Mouse (Mus musculus): Measurements from ENCODE around the gene A630076J17Rik. TPM values are rescaled to one million over a fixed set of nuclear protein-coding genes. Genes with fewer than 3 reads are reported as not detected.

A630076J17Rik gene
- total and polyA plus RNA-seq, 3 experiments: not detected

GRCm38 (mm10) chr3:107233945-107234344 lies 3.5 kb downstream of the A630076J17Rik start:
- Histone ChIP-seq H3K4me1 (ENCODE audit: insufficient read depth, low read depth, low read length) (no peaks in the 10 kb centered on the region; the same call in 1 of the 2 replicates), H3K36me3 (replicated peaks) (no peaks in the 10 kb centered on the region), H3K4me3 (ENCODE audit: low read depth, low read length) (no peak overlapping the region), H3K27me3 (ENCODE audit: insufficient read depth, low read length) (peaks cover 15% of the 10 kb centered on the region; the same call in 1 of the 2 replicates), H3K9me3 (replicated peaks) (no peaks in the 10 kb centered on the region)
- ATAC-seq (ENCODE audit: extremely low read depth, insufficient number of reproducible peaks, low FRiP score, poor library complexity, severe bottlenecking) (no peak), DNase-seq (ENCODE audit: low spot score) (no peak)
- TF ChIP-seq GATA1 (IDR thresholded peaks at IDR 0.05; ENCODE audit: borderline replicate concordance, low read length) (no peak), POLR2AphosphoS5 (IDR thresholded peaks at IDR 0.05; ENCODE audit: insufficient replicate concordance, low read depth, low read length) (no peak), CTCF (IDR thresholded peaks at IDR 0.05; ENCODE audit: low read depth, low read length) (no peak), GATA2 (IDR thresholded peaks at IDR 0.05; ENCODE audit: borderline replicate concordance, low read depth, low read length) (no peak), TAL1 (conservative IDR thresholded peaks at IDR 0.05; ENCODE audit: low read depth, low read length) (no peak)

- peaks cover 20% of the 10 kb centered on the region for H3K27me3 ChIP-seq (ENCODE audit: insufficient read depth, low read length)
- H3K4me3 ChIP-seq (ENCODE audit: low read depth, low read length): no peak overlapping the region
- ATAC-seq (ENCODE audit: extremely low read depth, insufficient number of reproducible peaks, low FRiP score, poor library complexity, severe bottlenecking) (no peak), DNase-seq (ENCODE audit: low spot score) (no peak)
- no peaks in the 10 kb centered on the region for H3K36me3 ChIP-seq (replicated peaks)
- H3K9me3 ChIP-seq (replicated peaks): no peaks in the 10 kb centered on the region
- TF ChIP-seq POLR2AphosphoS5 (IDR thresholded peaks at IDR 0.05; ENCODE audit: insufficient replicate concordance, low read depth, low read length) (no peak), GATA2 (IDR thresholded peaks at IDR 0.05; ENCODE audit: borderline replicate concordance, low read depth, low read length) (no peak), GATA1 (IDR thresholded peaks at IDR 0.05; ENCODE audit: borderline replicate concordance, low read length) (no peak), TAL1 (conservative IDR thresholded peaks at IDR 0.05; ENCODE audit: low read depth, low read length) (no peak), CTCF (IDR thresholded peaks at IDR 0.05; ENCODE audit: low read depth, low read length) (no peak)
- no peaks in the 10 kb centered on the region; the same call in 1 of the 2 replicates for H3K4me1 ChIP-seq (ENCODE audit: insufficient read depth, low read depth, low read length)
Observed at GRCm38 (mm10) chr3:107238051-107238450, 7.6 kb downstream of the A630076J17Rik start.

- no peak for TF ChIP-seq TAL1 (conservative IDR thresholded peaks at IDR 0.05; ENCODE audit: low read depth, low read length)
- TF ChIP-seq CTCF (IDR thresholded peaks at IDR 0.05; ENCODE audit: low read depth, low read length): no peak
- TF ChIP-seq GATA2 (IDR thresholded peaks at IDR 0.05; ENCODE audit: borderline replicate concordance, low read depth, low read length): no peak
- no peak for TF ChIP-seq GATA1 (IDR thresholded peaks at IDR 0.05; ENCODE audit: borderline replicate concordance, low read length)
- TF ChIP-seq POLR2AphosphoS5 (IDR thresholded peaks at IDR 0.05; ENCODE audit: insufficient replicate concordance, low read depth, low read length): no peak
- no peak overlapping the region for H3K4me3 ChIP-seq (ENCODE audit: low read depth, low read length)
- no peak for DNase-seq (ENCODE audit: low spot score)
Observed at GRCm38 (mm10) chr3:107238471-107238980, 8.1 kb downstream of the A630076J17Rik start.

GRCm38 (mm10) chr3:107239607-107240006 lies 9.2 kb downstream of the A630076J17Rik start, which contains the start of gene Prok1:
Gene Prok1 (minus strand): TSS chr3:107239707.
- Histone ChIP-seq H3K27me3 (ENCODE audit: insufficient read depth, low read length) (peaks cover 31% of the 10 kb centered on the region), H3K4me3 (ENCODE audit: low read depth, low read length) (no peak within 1 kb of the TSS), H3K9me3 (replicated peaks) (no peaks in the 10 kb centered on the region), H3K36me3 (replicated peaks) (no peaks in the 10 kb centered on the region), H3K4me1 (ENCODE audit: insufficient read depth, low read depth, low read length) (no peaks in the 10 kb centered on the region)
- TF ChIP-seq POLR2AphosphoS5 (IDR thresholded peaks at IDR 0.05; ENCODE audit: insufficient replicate concordance, low read depth, low read length) (no peak), TAL1 (conservative IDR thresholded peaks at IDR 0.05; ENCODE audit: low read depth, low read length) (no peak), GATA1 (IDR thresholded peaks at IDR 0.05; ENCODE audit: borderline replicate concordance, low read length) (no peak), GATA2 (IDR thresholded peaks at IDR 0.05; ENCODE audit: borderline replicate concordance, low read depth, low read length) (no peak), CTCF (IDR thresholded peaks at IDR 0.05; ENCODE audit: low read depth, low read length) (no peak)
- no peak for DNase-seq (ENCODE audit: low spot score)
- no peak for ATAC-seq (ENCODE audit: extremely low read depth, insufficient number of reproducible peaks, low FRiP score, poor library complexity, severe bottlenecking)

More at GRCm38 (mm10) chr3:107238471-107238980, 8.1 kb downstream of the A630076J17Rik start:
- no peaks in the 10 kb centered on the region for H3K4me1 ChIP-seq (ENCODE audit: insufficient read depth, low read depth, low read length)
- peaks cover 22% of the 10 kb centered on the region for H3K27me3 ChIP-seq (ENCODE audit: insufficient read depth, low read length)
- no peak for ATAC-seq (ENCODE audit: extremely low read depth, insufficient number of reproducible peaks, low FRiP score, poor library complexity, severe bottlenecking)
- H3K36me3 ChIP-seq (replicated peaks): no peaks in the 10 kb centered on the region
- no peaks in the 10 kb centered on the region for H3K9me3 ChIP-seq (replicated peaks)

- ATAC-seq (ENCODE audit: extremely low read depth, insufficient number of reproducible peaks, low FRiP score, poor library complexity, severe bottlenecking) (no peak), DNase-seq (ENCODE audit: low spot score) (no peak)
- Histone ChIP-seq H3K36me3 (replicated peaks) (no peaks in the 10 kb centered on the region), H3K4me1 (ENCODE audit: insufficient read depth, low read depth, low read length) (no peaks in the 10 kb centered on the region), H3K27me3 (ENCODE audit: insufficient read depth, low read length) (peaks cover 37% of the 10 kb centered on the region), H3K9me3 (replicated peaks) (no peaks in the 10 kb centered on the region), H3K4me3 (ENCODE audit: low read depth, low read length) (no peak overlapping the region)
- TF ChIP-seq GATA2 (IDR thresholded peaks at IDR 0.05; ENCODE audit: borderline replicate concordance, low read depth, low read length) (no peak), POLR2AphosphoS5 (IDR thresholded peaks at IDR 0.05; ENCODE audit: insufficient replicate concordance, low read depth, low read length) (no peak), TAL1 (conservative IDR thresholded peaks at IDR 0.05; ENCODE audit: low read depth, low read length) (no peak), GATA1 (IDR thresholded peaks at IDR 0.05; ENCODE audit: borderline replicate concordance, low read length) (no peak), CTCF (IDR thresholded peaks at IDR 0.05; ENCODE audit: low read depth, low read length) (no peak)
Observed at GRCm38 (mm10) chr3:107241389-107242094, 11.1 kb downstream of the A630076J17Rik start.

GRCm38 (mm10) chr3:107246876-107247275 lies 16.5 kb downstream of the A630076J17Rik start:
- no peaks in the 10 kb centered on the region for H3K9me3 ChIP-seq (replicated peaks)
- TF ChIP-seq POLR2AphosphoS5 (IDR thresholded peaks at IDR 0.05; ENCODE audit: insufficient replicate concordance, low read depth, low read length) (no peak), GATA2 (IDR thresholded peaks at IDR 0.05; ENCODE audit: borderline replicate concordance, low read depth, low read length) (no peak), TAL1 (conservative IDR thresholded peaks at IDR 0.05; ENCODE audit: low read depth, low read length) (no peak), CTCF (IDR thresholded peaks at IDR 0.05; ENCODE audit: low read depth, low read length) (no peak), GATA1 (IDR thresholded peaks at IDR 0.05; ENCODE audit: borderline replicate concordance, low read length) (no peak)
- H3K36me3 ChIP-seq (replicated peaks): no peaks in the 10 kb centered on the region
- DNase-seq (ENCODE audit: low spot score): no peak
- H3K4me3 ChIP-seq (ENCODE audit: low read depth, low read length): no peak overlapping the region
- no peak for ATAC-seq (ENCODE audit: extremely low read depth, insufficient number of reproducible peaks, low FRiP score, poor library complexity, severe bottlenecking)
- H3K4me1 ChIP-seq (ENCODE audit: insufficient read depth, low read depth, low read length): no peaks in the 10 kb centered on the region
- peaks cover 48% of the 10 kb centered on the region for H3K27me3 ChIP-seq (ENCODE audit: insufficient read depth, low read length)
